Mouse (Mus musculus) adrenal gland, postnatal 4 days (tissue): ENCODE data around the gene Prss48. TPM values are rescaled to one million over a fixed set of nuclear protein-coding genes. Genes with fewer than 3 reads are reported as not detected.

Experiments
- DNase-seq, 2 experiments: peaks; one replicate each; pipeline ENCODE4 v3.0.0; 2021 to 2022; ENCODE audit warnings: low spot score in 2 of 2, mixed read lengths in 2 of 2
- total RNA-seq, 2 experiments: library from RNA; stranded (reverse); gene quantifications; 2 replicates each; pipeline ENCODE4 v1.2.3; 2021

Gene Prss48
- total RNA-seq, 2 experiments from 2014 or later = not detected

- DNase-seq = no peak
Measured at GRCm38 (mm10) chr3:85952696-85953283, 49.5 kb downstream of the Prss48 start.

- DNase-seq = no peak
Measured at GRCm38 (mm10) chr3:85950914-85951313, 51.4 kb downstream of the Prss48 start.

Other genes with a start within 250 kb of the Prss48 start
- gene Fam160a1, start 185.2 kb downstream of the Prss48 start, total RNA-seq = 1 to 10 TPM; 9.1 to 9.3 TPM
- 1 to 10 TPM; 2.4 to 2.5 TPM for gene Glt28d2, start 115.0 kb downstream of the Prss48 start, total RNA-seq
- gene Gm37240, start 115.0 kb downstream of the Prss48 start, total RNA-seq = 1 to 10 TPM; 8.0 to 8.3 TPM
- gene Sh3d19, start 31.4 kb downstream of the Prss48 start, total RNA-seq = 10 to 100 TPM; 27.0 to 29.3 TPM
- gene Rps3a1, start 140.2 kb upstream of the Prss48 start, total RNA-seq = 1,000 to 10,000 TPM; 1,164 to 1,170 TPM
- 10 to 100 TPM; 33.1 to 43.6 TPM for gene Lrba, start 222.2 kb upstream of the Prss48 start, total RNA-seq